Mouse (Mus musculus) left cerebral cortex, postnatal 25 days (tissue): Measurements from ENCODE around the gene Gm49450. TPM values are rescaled to one million over a fixed set of nuclear protein-coding genes. Genes with fewer than 3 reads are reported as not detected.

Experiments used
- DNase-seq, 2 experiments: peaks; one replicate each; pipeline ENCODE4 v3.0.0; 2022; ENCODE audit warnings: low spot score in 2 of 2, mixed read lengths in 1 of 2
- intact Hi-C: fragments of 180-260 bp; cut with DNase I; formaldehyde crosslinking; loops from one replicate; pipeline ENCODE4 v1.15.1; 2025
- total RNA-seq, 2 experiments: library from RNA; stranded (reverse); gene quantifications; 2 replicates each; pipeline ENCODE4 v1.2.3; 2021

The Gm49450 gene
- total RNA-seq, 2 experiments from 2014 or later, result not detected

GRCm38 (mm10) chr15:98987077-98987630 lies 33.8 kb upstream of the Gm49450 start:
- no peak for DNase-seq
- intact Hi-C loops, result no loop called here

GRCm38 (mm10) chr15:98985982-98986715 lies 32.8 kb upstream of the Gm49450 start:
- peak in 1 of 2 experiments; percentile 55 for DNase-seq
- intact Hi-C loops, result loop anchor here (2.0 kb wide), 2 partner anchors 33 to 51 kb away; partner anchors contain the start of genes Gm49450, Tuba1a and Tuba1b

- intact Hi-C loops, result loop anchor here (2.0 kb wide), 2 partner anchors 33 to 51 kb away; partner anchors contain the start of genes Gm49450, Tuba1a and Tuba1b
- DNase-seq, result peak; percentile 84 to 92
These were observed 32.1 kb upstream of the Gm49450 start for GRCm38 (mm10) chr15:98985240-98985981.

- intact Hi-C loops, result loop anchor here (2.0 kb wide), 2 partner anchors 32 to 50 kb away; partner anchors contain the start of genes Gm49450, Tuba1a and Tuba1b
- DNase-seq, result no peak
These were observed 31.3 kb upstream of the Gm49450 start for GRCm38 (mm10) chr15:98984681-98985080.

- peak in 1 of 2 experiments; percentile 26 for DNase-seq
- intact Hi-C loops, result loop anchor here (2.0 kb wide), 2 partner anchors 31 to 49 kb away; partner anchors contain the start of genes Gm49450, Tuba1a and Tuba1b
These were observed 30.2 kb upstream of the Gm49450 start for GRCm38 (mm10) chr15:98983431-98984081.

GRCm38 (mm10) chr15:98982100-98982499 lies 28.7 kb upstream of the Gm49450 start:
- intact Hi-C loops, result no loop called here
- no peak for DNase-seq

GRCm38 (mm10) chr15:98980012-98980614 lies 26.8 kb upstream of the Gm49450 start:
- intact Hi-C loops, result no loop called here
- DNase-seq, result no peak

GRCm38 (mm10) chr15:98978409-98979172 lies 25.2 kb upstream of the Gm49450 start:
- intact Hi-C loops, result no loop called here

GRCm38 (mm10) chr15:98977759-98978408 lies 24.5 kb upstream of the Gm49450 start:
- peak; percentile 64 to 73 for DNase-seq
- intact Hi-C loops, result no loop called here

More at GRCm38 (mm10) chr15:98978409-98979172, 25.2 kb upstream of the Gm49450 start:
- no peak for DNase-seq

GRCm38 (mm10) chr15:98976763-98977758 lies 23.7 kb upstream of the Gm49450 start:
- intact Hi-C loops, result no loop called here
- DNase-seq, result peak in 1 of 2 experiments; percentile 46

- intact Hi-C loops, result no loop called here
These were observed 19.8 kb upstream of the Gm49450 start for GRCm38 (mm10) chr15:98973015-98973614.

GRCm38 (mm10) chr15:98971576-98972320 lies 18.4 kb upstream of the Gm49450 start:
- peak in 1 of 2 experiments; percentile 79 for DNase-seq
- intact Hi-C loops, result loop anchor here (2.0 kb wide), 1 partner anchor 19 kb away; the partner anchor contains the start of genes Gm49450 and Tuba1a

More at GRCm38 (mm10) chr15:98973015-98973614, 19.8 kb upstream of the Gm49450 start:
- peak in 1 of 2 experiments; percentile 41 for DNase-seq

GRCm38 (mm10) chr15:98971111-98971510 lies 17.8 kb upstream of the Gm49450 start:
- peak; percentile 69 to 92 for DNase-seq
- intact Hi-C loops, result loop anchor here (2.0 kb wide), 1 partner anchor 18 kb away; the partner anchor contains the start of genes Gm49450 and Tuba1a

GRCm38 (mm10) chr15:98969372-98970101 lies 16.2 kb upstream of the Gm49450 start:
- DNase-seq, result peak in 1 of 2 experiments; percentile 47
- intact Hi-C loops, result loop anchor here (2.0 kb wide), 1 partner anchor 17 kb away; the partner anchor contains the start of genes Gm49450 and Tuba1a
